Mouse (Mus musculus) left cerebral cortex, adult 18-20 months (tissue): Measurements from ENCODE around the gene Nt5c3. TPM values are rescaled to one million over a fixed set of nuclear protein-coding genes. Genes with fewer than 3 reads are reported as not detected.
A peak's percentile ranks its signal among the peaks of the same experiment; 100 is the strongest.

ENCODE experiments used
- DNase-seq, 2 experiments: peaks; one replicate each; pipeline ENCODE4 v3.0.0; 2021 to 2022; ENCODE audit warnings: low spot score in 2 of 2, mixed read lengths in 1 of 2
- long read RNA-seq, 2 experiments: library from polyadenylated mRNA; stranded (forward); transcript quantifications; one replicate each; pipeline ENCODE4 v2.0.0; 2021
- total RNA-seq, 2 experiments: library from RNA; stranded (reverse); gene quantifications; 2 replicates each; pipeline ENCODE4 v1.2.3; 2021

Gene Nt5c3
- total RNA-seq, result 10 to 100 TPM; 57.1 to 60.8 TPM
- long read RNA-seq, experiment 1, transcript Nt5c3-201 (9 exons, 1,676 nt), result major isoform, 49 of 95 reads
- long read RNA-seq, experiment 1, transcript Nt5c3-208 (10 exons, 1,067 nt), result minor isoform, 34 of 95 reads
- long read RNA-seq, experiment 1, partial matches to known transcripts, result 1 of 95 reads
- long read RNA-seq, experiment 1, other reads (novel, unspliced or antisense), result 7 of 95 reads
- long read RNA-seq, experiment 2, transcript Nt5c3-201 (9 exons, 1,676 nt), result major isoform, 43 of 86 reads
- long read RNA-seq, experiment 2, transcript Nt5c3-208 (10 exons, 1,067 nt), result minor isoform, 38 of 86 reads
- long read RNA-seq, experiment 2, partial matches to known transcripts, result 0 of 86 reads
- long read RNA-seq, experiment 2, other reads (novel, unspliced or antisense), result 3 of 86 reads

GRCm38 (mm10) chr6:56923726-56924707 lies at the start of gene Nt5c3, which contains the start of gene Vmn1r4:
TSS of gene Nt5c3 (minus strand) at chr6:56923932.
TSS of gene Vmn1r4 (plus strand) at chr6:56924015.
- peak; percentile 88 to 96 for DNase-seq

- no peak for DNase-seq
Measured at GRCm38 (mm10) chr6:56969973-56970372, 46.2 kb upstream of the Nt5c3 start, which contains the start of gene Vmn1r5. TSS of gene Vmn1r5 (plus strand) at chr6:56970273.

- DNase-seq, result no peak
Measured at GRCm38 (mm10) chr6:56956436-56956835, 32.7 kb upstream of the Nt5c3 start.

- DNase-seq, result no peak
Measured at GRCm38 (mm10) chr6:56934366-56934765, 10.6 kb upstream of the Nt5c3 start.

GRCm38 (mm10) chr6:56932464-56932863 lies 8.7 kb upstream of the Nt5c3 start:
- DNase-seq, result no peak

GRCm38 (mm10) chr6:56931648-56932415 lies 8.1 kb upstream of the Nt5c3 start:
- DNase-seq, result no peak

- DNase-seq, result peak in 1 of 2 experiments; percentile 22
Measured at GRCm38 (mm10) chr6:56923331-56923725, 404 bp downstream of the Nt5c3 start.

GRCm38 (mm10) chr6:56920222-56921092 lies 3.3 kb downstream of the Nt5c3 start:
- DNase-seq, result no peak

- DNase-seq, result no peak
Measured at GRCm38 (mm10) chr6:56919330-56920044, 4.2 kb downstream of the Nt5c3 start.

GRCm38 (mm10) chr6:56917578-56918368 lies 6.0 kb downstream of the Nt5c3 start:
- no peak for DNase-seq

GRCm38 (mm10) chr6:56916279-56916678 lies 7.5 kb downstream of the Nt5c3 start:
- DNase-seq, result no peak

- no peak for DNase-seq
Measured at GRCm38 (mm10) chr6:56913092-56913858, 10.5 kb downstream of the Nt5c3 start.

GRCm38 (mm10) chr6:56910910-56911309 lies 12.8 kb downstream of the Nt5c3 start:
- DNase-seq, result no peak

- peak; percentile 70 to 73 for DNase-seq
Measured at GRCm38 (mm10) chr6:56908912-56909311, 14.8 kb downstream of the Nt5c3 start.

- DNase-seq, result no peak
Measured at GRCm38 (mm10) chr6:56908397-56908796, 15.3 kb downstream of the Nt5c3 start.

- no peak for DNase-seq
Measured at GRCm38 (mm10) chr6:56907973-56908372, 15.8 kb downstream of the Nt5c3 start.

GRCm38 (mm10) chr6:56906121-56906846 lies 17.4 kb downstream of the Nt5c3 start:
- no peak for DNase-seq
